Mouse (Mus musculus): Measurements from ENCODE around the gene Gmnn. TPM values are rescaled to one million over a fixed set of nuclear protein-coding genes. Genes with fewer than 3 reads are reported as not detected.

The Gmnn gene
- total RNA-seq, 1 experiment from 2014 or later, result 161 TPM

DNA sequence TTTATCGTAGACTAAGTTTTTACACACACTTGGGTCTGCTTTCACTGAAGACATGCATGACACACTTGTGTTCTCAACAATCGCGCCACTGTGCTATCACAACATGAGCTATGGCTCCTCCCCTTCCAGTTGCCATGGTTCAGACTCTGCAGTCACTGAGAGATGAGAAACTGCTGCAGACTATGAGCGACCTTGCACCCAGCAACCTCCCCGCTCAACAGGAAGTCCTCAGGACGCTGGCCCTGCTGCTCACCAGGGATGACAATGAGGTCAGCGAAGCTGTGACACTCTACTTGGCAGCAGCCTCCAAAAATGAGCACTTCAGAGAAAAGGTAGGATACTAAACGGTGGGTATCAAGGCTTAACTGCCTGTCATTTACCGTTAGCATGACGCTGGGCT, 40.2 kb downstream of the Gmnn start:
- no peak for ATAC-seq (replicated peaks in 1 of 2; ENCODE audit: insufficient read depth in 1 of 2, low FRiP score in 2 of 2, low TSS enrichment in 1 of 2, low read depth in 1 of 2, poor library complexity in 2 of 2, severe bottlenecking in 2 of 2)

DNA sequence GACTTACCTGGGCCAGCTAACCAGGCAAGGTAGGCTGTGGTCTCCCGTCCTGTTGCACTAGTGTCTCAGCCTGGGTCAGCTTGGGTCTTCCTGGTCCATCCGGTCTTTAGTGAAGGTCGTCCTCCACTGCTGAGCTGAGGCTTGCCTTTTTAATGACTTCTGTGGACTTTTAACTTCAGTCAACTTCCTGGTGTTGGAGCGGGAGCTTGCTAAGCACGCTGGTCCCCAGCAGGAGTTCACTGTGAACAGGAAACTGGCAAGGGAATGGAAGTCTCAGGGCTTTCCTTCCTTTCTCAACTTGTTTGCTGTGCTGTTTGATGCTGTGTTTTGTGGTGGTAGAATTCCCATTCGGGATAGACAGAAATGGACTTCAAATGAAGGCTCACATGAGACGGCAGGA, 44.0 kb downstream of the Gmnn start:
- no peak for ATAC-seq (replicated peaks in 1 of 2; ENCODE audit: insufficient read depth in 1 of 2, low FRiP score in 2 of 2, low TSS enrichment in 1 of 2, low read depth in 1 of 2, poor library complexity in 2 of 2, severe bottlenecking in 2 of 2)

DNA sequence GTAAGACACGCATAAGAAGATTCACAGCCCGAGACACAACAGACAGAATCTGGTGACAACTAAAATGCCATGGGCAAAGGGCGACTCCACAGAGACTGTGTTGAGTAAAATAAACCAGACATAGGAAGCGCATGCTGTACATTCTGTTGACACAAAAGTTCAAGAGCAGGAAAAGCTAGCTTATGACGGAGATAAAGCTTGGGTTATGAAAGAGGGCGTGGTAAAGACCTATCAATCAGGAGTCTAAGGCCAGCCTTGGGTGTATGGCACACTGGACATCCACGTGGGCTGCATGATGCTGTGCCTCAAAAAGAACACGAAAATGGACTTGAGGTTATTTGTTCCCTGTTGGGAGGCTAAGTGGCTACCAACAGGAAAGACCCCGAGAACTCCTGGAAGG, 45.3 kb downstream of the Gmnn start:
- ATAC-seq (replicated peaks in 1 of 2; ENCODE audit: insufficient read depth in 1 of 2, low FRiP score in 2 of 2, low TSS enrichment in 1 of 2, low read depth in 1 of 2, poor library complexity in 2 of 2, severe bottlenecking in 2 of 2), result no peak

DNA sequence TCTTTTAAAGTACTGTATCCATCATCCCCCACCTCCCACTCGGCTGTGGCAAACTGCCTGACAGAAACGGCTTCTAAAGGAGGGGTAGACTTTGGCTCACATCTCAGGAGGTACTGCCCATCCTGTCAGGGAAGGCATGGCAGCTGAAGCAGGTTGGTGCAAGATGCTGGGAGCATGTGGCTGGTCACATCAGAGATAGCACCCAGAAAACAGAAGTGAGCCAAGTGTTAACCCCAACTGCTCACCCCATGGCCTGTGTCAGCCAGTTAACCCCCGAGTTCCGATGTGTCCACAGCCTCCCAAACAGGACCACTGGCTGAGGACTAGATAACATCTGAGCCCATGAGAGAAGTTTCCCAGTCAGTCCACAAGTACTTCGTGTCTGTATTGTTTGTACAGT, 46.1 kb downstream of the Gmnn start:
- ATAC-seq (replicated peaks in 1 of 2; ENCODE audit: insufficient read depth in 1 of 2, low FRiP score in 2 of 2, low TSS enrichment in 1 of 2, low read depth in 1 of 2, poor library complexity in 2 of 2, severe bottlenecking in 2 of 2), result no peak

DNA sequence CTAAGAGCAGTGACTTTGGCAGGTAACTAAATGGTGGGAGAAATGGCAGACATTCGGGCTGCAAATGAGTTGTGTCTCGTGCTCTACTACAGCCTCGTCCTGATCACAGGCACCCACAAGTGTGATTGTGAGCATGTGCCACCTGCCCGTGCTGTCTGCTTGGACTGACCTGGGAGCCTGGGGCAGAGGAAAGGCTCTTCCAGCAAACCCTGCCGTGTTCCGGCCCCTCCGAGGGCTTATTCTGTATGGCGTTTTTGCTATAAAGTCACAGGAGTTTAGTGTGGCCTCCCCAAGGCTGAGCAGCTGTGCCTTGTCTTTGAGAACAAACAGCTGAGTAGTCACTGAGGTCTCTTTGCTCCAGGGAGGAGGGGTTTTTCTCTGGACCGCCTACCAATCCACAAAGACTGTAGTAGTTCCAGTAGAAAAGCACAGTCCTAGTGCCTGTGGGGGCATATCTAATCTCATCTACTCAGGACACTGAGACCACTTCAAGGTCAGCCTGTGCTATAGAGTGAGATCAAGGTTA, 47.3 kb downstream of the Gmnn start:
- ATAC-seq (replicated peaks in 1 of 2; ENCODE audit: insufficient read depth in 1 of 2, low FRiP score in 2 of 2, low TSS enrichment in 1 of 2, low read depth in 1 of 2, poor library complexity in 2 of 2, severe bottlenecking in 2 of 2), result no peak

DNA sequence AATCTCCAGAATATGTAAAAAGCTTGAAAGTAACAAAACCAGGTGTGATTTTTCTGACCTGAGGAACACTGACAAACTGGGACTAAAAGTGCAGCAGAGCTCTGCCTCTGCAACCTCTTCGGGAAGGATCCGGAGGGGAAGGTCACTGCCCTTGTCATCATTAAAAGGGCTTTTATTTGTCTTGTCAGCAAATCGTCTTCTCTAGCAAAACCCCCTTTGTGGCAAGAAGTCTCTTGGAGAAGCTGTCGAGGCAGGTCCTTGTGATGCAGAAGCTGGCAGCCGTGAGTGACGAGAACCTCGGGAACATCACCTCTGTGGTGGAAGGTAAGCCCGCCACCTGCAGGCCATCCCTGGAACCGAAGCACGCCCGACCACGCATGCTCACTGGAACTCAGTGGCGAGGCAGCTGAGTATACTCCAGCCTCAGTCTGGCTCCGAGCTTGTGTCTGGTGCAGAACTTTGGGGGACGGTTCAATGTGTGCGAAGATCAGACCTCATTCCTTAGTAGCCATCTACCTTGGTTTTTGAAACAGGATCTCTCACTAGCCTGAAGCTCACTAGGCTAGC, 48.2 kb downstream of the Gmnn start:
- ATAC-seq (replicated peaks in 1 of 2; ENCODE audit: insufficient read depth in 1 of 2, low FRiP score in 2 of 2, low TSS enrichment in 1 of 2, low read depth in 1 of 2, poor library complexity in 2 of 2, severe bottlenecking in 2 of 2), result peak in 1 of 2 experiments; percentile 37; a peak in 2 of 4 replicates

DNA sequence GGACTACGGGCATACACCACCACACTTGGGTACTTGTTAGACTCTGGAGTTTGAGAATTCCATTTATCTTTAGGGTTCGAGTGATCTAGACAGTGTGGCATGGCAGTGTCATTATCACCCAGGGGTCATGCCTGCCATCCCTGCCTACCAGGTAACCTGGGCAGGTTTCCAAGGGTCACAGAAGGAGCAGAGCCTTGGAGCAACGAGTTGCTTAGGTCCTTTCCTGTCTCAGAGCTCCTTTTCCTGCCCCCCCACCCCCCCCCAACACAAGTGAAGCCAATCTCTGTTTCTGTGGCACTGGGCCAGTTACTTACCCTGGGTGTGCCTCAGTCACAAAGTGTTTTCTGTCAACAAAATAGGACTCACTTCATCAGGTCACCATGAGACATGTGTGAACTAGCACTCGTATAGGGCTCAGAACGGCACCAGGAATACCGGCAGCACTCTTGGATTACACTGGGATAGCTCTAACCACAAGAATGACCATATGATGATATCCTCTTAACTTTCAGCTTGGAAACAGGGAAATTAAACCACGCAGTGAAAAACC, 49.1 kb downstream of the Gmnn start:
- no peak for ATAC-seq (replicated peaks in 1 of 2; ENCODE audit: insufficient read depth in 1 of 2, low FRiP score in 2 of 2, low TSS enrichment in 1 of 2, low read depth in 1 of 2, poor library complexity in 2 of 2, severe bottlenecking in 2 of 2)

DNA sequence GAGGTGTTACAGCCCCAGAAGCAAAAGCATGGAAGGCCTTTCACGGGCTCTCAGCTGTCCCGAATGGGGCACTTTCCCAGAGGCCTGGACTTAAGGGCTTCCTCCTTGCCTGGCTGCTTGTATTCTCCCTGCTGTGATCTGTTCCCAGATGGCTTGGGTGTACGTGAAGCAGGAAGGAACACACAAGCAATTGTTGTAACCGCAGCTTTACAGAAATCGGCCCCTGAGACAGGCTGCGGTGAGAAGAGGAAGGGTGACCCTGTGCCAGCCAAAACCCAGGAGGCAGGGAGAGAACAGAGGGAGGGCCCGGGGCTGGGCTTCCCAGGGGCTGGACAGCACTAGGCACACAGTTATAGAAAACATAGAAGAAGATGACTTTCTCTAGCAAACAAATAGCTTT, 50.8 kb downstream of the Gmnn start:
- peak; percentile 86 to 88 for ATAC-seq (replicated peaks in 1 of 2; ENCODE audit: insufficient read depth in 1 of 2, low FRiP score in 2 of 2, low TSS enrichment in 1 of 2, low read depth in 1 of 2, poor library complexity in 2 of 2, severe bottlenecking in 2 of 2)

DNA sequence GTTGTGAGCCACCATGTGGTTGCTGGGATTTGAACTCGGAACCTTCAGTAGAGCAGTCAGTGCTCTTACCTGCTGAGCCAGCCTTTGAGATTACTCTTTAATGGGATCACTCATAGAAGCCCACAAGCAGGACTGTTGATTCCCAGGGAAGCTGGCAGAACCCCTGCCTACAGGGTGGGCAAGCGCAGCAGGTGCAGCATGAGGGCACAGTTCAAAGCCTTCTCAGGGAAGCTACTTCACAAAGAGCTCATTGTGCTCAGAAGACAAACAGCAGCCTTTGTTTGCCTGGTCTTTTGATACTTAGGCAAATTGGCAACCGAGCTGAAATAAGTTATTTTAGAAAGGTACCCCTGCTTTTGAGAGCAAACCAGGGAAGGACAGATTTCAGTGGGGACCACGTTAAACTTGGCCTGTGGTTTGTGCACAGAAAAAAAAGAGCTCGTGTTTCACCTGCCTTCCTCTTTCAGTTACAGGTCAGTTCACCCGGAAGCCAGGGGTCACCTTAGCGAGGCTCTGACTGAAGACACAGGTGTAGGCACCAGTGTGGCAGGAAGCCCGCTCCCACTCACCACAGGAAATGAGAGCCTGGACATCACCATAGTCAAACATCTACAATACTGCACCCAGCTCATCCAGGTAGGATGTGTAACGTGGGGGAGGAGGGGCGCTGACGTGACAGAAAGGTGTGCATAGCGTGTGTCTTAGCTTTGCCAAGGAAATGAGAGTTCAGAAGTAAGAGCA, 51.9 kb downstream of the Gmnn start:
- ATAC-seq (replicated peaks in 1 of 2; ENCODE audit: insufficient read depth in 1 of 2, low FRiP score in 2 of 2, low TSS enrichment in 1 of 2, low read depth in 1 of 2, poor library complexity in 2 of 2, severe bottlenecking in 2 of 2), result no peak

DNA sequence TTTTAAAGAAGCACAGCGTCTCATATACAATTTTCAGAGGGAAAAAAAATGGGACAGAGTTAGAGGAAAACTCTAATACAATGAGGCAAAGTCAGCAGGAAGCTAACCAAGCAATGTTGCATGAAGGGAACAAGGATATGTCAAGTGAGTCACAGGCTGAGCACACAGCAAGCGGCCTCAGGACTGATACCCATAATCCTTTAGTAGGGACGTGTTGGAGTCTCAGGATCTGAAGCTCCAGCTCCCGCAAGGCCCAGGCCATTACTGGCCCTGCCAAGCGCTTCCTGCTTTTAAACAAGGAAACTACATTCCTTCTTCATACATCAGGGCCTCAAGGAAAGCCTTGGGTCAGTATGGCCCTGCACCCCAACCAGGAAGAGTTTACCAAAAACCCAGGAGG, 59.6 kb downstream of the Gmnn start:
- no peak for ATAC-seq (replicated peaks in 1 of 2; ENCODE audit: insufficient read depth in 1 of 2, low FRiP score in 2 of 2, low TSS enrichment in 1 of 2, low read depth in 1 of 2, poor library complexity in 2 of 2, severe bottlenecking in 2 of 2)

Other genes with a start within 250 kb of the Gmnn start
- 72.0 and 117 TPM in 2 replicates for gene Ripor2, start 179.7 kb downstream of the Gmnn start, total RNA-seq (2017)
- gene Armh2, start 20.7 kb downstream of the Gmnn start, total RNA-seq (2017), result not detected in 2 replicates
- gene BC005537, start 39.7 kb upstream of the Gmnn start, total RNA-seq (2017), result 54.6 and 63.5 TPM in 2 replicates
- gene Acot13, start 69.6 kb upstream of the Gmnn start, total RNA-seq (2017), result 41.8 and 85.7 TPM in 2 replicates
- gene Tdp2, start 69.8 kb upstream of the Gmnn start, total RNA-seq (2017), result 73.2 and 80.8 TPM in 2 replicates
- not detected in 2 replicates for gene D130043K22Rik, start 83.2 kb upstream of the Gmnn start, total RNA-seq (2017)
- 1.3 and 5.2 TPM in 2 replicates for gene Aldh5a1, start 175.7 kb upstream of the Gmnn start, total RNA-seq (2017)
- 0.19 and 0.50 TPM in 2 replicates for gene Gpld1, start 181.2 kb upstream of the Gmnn start, total RNA-seq (2017)

All from hematopoietic stem cell, adult 5-6 weeks (primary cell).